Mouse (Mus musculus): ENCODE measurements around the gene Ltbr. TPM values are rescaled to one million over a fixed set of nuclear protein-coding genes. Genes with fewer than 3 reads are reported as not detected.
"Not testable (repeated sequence)": the region's sequence is repeated elsewhere in the genome, so short reads cannot be mapped to it uniquely, and the experiment has no call there.

Ltbr gene
- polyA plus RNA-seq, 1 experiment from 2014 or later = 20.6 TPM

DNA sequence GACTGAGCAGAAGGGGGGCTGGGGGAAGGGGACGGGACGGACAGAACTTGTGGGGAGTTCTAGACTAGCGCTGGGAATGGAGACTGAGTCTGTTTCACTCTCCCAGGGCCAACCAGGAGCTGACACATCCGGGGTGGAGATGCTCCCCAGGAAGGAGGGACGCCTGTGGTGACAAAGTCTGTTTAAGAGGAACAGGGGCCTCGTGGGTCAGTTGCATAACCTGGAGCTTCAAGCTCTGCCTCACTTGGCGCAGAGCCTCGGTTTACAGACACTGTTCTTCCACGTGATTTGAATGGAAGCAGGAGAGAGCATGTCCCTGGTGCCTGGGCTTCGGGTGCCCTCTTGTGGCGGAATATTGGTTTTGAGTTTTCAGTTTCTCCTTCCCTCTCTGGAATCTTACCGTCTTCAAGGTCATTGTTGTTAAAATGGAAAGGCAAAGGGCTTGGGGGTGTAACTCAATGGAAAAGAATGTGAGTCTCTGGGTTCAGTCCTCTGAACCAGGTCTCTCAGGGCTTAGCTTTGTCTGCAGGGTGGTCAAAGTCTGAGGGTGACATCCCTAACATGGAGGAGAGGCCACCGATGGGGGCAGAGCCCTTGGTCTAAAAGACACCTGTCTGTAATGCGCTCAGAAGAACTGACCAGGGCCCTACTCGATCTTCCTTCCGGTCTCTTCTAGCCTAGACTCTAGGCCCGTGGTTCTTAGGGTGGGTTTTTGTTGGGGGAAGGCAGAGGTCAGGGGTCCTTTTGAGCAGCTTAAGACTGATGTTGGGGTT is 42.0 kb downstream of the Ltbr start:
- H3K27ac ChIP-seq (replicated peaks) = peak overlapping the region; percentile 38; the same call in 1 of the 2 replicates
- H3K36me3 ChIP-seq (replicated peaks) = no peaks in the 10 kb centered on the region
- ATAC-seq (ENCODE audit: insufficient read depth) = peak; percentile 83
- H3K4me3 ChIP-seq (replicated peaks) = peak overlapping the region; percentile 19; the same call in 1 of the 2 replicates
- H3K4me1 ChIP-seq (replicated peaks) = peaks cover 15% of the 10 kb centered on the region
- no peaks in the 10 kb centered on the region for H3K9me3 ChIP-seq (replicated peaks)
- no peaks in the 10 kb centered on the region for H3K27me3 ChIP-seq
- no peak overlapping the region for H3K9ac ChIP-seq
- WGBS (ENCODE audit: insufficient replicate concordance) = 11% methylated on average over 17 of the region's 17 CpGs
- H3K4me2 ChIP-seq = peak overlapping the region; percentile 43

DNA sequence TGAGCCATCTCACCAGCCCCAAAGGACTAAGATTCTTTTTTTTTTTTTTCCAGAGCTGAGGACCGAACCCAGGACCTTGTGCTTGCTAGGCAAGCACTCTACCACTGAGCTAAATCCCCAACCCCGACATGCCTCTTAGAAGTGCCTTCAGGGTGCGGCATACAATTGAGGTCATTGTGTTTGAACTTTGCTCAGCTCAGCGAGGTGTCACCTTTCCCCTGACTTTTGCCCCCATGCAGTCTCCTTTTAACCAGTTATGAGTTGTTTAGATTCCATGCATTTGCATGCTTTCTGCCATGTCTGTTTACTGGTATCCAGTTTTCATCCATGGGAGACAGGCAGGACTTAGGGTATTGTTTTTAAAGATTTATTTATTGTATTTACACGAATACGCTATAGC is 44.9 kb downstream of the Ltbr start:
- H3K4me1 ChIP-seq (replicated peaks) = peaks cover 15% of the 10 kb centered on the region
- no peaks in the 10 kb centered on the region for H3K9me3 ChIP-seq (replicated peaks)
- H3K27me3 ChIP-seq = no peaks in the 10 kb centered on the region
- no peak overlapping the region for H3K4me3 ChIP-seq (replicated peaks)
- 60% methylated on average over 6 of the region's 6 CpGs for WGBS (ENCODE audit: insufficient replicate concordance)
- H3K9ac ChIP-seq = no peak overlapping the region
- no peaks in the 10 kb centered on the region for H3K36me3 ChIP-seq (replicated peaks)
- ATAC-seq (ENCODE audit: insufficient read depth) = no peak
- no peak overlapping the region for H3K27ac ChIP-seq (replicated peaks)
- no peak overlapping the region for H3K4me2 ChIP-seq

DNA sequence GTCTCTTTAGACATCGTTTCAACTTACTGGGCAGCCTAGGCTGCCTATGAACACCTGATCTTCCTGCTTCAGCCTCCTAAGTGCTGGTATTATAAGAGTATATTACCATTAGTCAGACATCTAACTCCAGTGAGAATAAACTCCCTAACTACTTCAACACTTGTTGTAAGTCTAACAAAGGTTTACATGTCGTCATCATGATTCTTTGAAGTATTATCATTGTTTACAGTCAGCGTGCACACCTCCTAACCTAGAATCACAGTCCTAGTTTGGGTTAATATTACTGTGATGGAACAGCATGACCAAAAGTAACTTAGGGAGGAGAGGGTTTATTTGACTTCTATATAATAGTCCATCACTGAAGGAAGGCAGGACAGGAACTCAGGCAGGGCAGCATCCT is 46.2 kb downstream of the Ltbr start:
- ATAC-seq (ENCODE audit: insufficient read depth) = no peak
- no peaks in the 10 kb centered on the region for H3K9me3 ChIP-seq (replicated peaks)
- H3K4me1 ChIP-seq (replicated peaks) = peaks cover 15% of the 10 kb centered on the region
- 64% methylated on average over 3 of the region's 3 CpGs for WGBS (ENCODE audit: insufficient replicate concordance)
- no peak overlapping the region for H3K4me2 ChIP-seq
- no peak overlapping the region for H3K4me3 ChIP-seq (replicated peaks)
- no peaks in the 10 kb centered on the region for H3K27me3 ChIP-seq
- H3K27ac ChIP-seq (replicated peaks) = no peak overlapping the region
- H3K9ac ChIP-seq = no peak overlapping the region
- no peaks in the 10 kb centered on the region for H3K36me3 ChIP-seq (replicated peaks)

DNA sequence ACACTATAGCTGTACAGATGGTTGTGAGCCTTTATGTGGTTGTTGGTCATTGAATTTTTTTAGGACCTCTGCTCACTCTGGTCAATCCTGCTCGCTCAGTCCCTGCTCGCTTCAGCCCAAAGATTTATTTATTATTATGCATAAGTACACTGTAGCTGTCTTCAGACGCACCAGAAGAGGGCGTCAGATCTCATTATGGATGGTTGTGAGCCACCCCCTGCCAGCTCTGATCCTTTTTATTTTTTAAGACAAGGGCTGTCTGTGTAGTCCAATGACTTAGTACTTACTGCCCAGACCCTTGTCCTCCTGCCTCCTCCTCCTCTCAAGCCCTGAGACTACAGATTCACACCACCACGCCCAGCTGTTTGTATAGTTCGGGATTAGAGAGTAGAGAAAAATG is 47.1 kb downstream of the Ltbr start:
- H3K27ac ChIP-seq (replicated peaks); H3K9me3 ChIP-seq (replicated peaks); H3K9ac ChIP-seq; H3K27me3 ChIP-seq; H3K36me3 ChIP-seq (replicated peaks); H3K4me2 ChIP-seq; ATAC-seq (ENCODE audit: insufficient read depth); H3K4me3 ChIP-seq (replicated peaks): not testable (repeated sequence)
- H3K4me1 ChIP-seq (replicated peaks) = peaks cover 10% of the 10 kb centered on the region
- WGBS (ENCODE audit: insufficient replicate concordance) = 59% methylated on average over 6 of the region's 6 CpGs

DNA sequence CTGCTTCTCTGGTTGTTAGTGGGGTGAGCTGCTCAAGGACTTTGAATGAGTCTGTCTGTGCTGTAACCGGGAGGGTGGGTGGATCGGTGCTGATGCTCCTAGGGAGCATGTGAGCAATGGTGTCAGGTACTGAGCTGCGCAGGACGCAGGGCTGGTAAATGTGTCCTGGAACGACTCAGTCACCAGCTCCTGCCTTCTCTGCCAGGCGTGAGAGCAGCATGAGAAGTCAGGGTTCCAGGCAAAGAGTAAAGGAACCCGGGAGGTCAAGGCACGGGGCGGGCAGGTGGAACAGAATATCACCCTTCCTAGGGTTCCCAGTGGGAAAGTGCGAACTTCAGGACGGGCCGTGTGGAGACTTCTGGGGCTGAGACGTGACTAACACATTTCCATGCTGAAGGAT is 47.6 kb downstream of the Ltbr start:
- Histone ChIP-seq H3K9ac (no peak overlapping the region), H3K36me3 (replicated peaks) (no peaks in the 10 kb centered on the region), H3K4me3 (replicated peaks) (no peak overlapping the region), H3K9me3 (replicated peaks) (no peaks in the 10 kb centered on the region), H3K4me1 (replicated peaks) (peaks cover 5% of the 10 kb centered on the region; the same call in 1 of the 2 replicates), H3K4me2 (no peak overlapping the region), H3K27me3 (no peaks in the 10 kb centered on the region), H3K27ac (replicated peaks) (no peak overlapping the region)
- ATAC-seq (ENCODE audit: insufficient read depth) = no peak
- 65% methylated on average over 13 of the region's 13 CpGs for WGBS (ENCODE audit: insufficient replicate concordance)

DNA sequence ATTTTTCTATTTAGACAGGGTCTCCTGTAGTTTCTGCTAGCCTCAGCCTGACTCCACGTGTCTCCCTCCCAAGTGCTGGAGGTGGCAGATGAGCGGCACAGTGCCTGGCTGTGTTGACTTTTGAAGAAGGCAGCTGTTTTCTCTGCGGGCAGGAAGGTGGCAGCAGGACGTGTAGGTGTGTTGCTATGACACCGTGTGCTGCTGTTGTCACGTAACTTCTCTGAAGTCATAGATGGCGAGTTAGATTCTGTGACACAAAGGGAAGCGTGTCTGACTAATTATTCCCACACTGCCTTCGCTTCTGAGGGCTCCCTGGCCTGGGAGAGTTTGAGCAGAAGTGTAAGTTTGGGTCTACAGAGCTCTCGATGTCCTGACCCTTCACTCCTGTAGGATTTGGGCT is 48.4 kb downstream of the Ltbr start:
- Histone ChIP-seq H3K9ac (no peak overlapping the region), H3K9me3 (replicated peaks) (no peaks in the 10 kb centered on the region), H3K27me3 (no peaks in the 10 kb centered on the region), H3K4me1 (replicated peaks) (no peaks in the 10 kb centered on the region), H3K4me3 (replicated peaks) (no peak overlapping the region), H3K27ac (replicated peaks) (no peak overlapping the region), H3K36me3 (replicated peaks) (no peaks in the 10 kb centered on the region), H3K4me2 (no peak overlapping the region)
- no peak for ATAC-seq (ENCODE audit: insufficient read depth)
- 42% methylated on average over 10 of the region's 10 CpGs for WGBS (ENCODE audit: insufficient replicate concordance)

DNA sequence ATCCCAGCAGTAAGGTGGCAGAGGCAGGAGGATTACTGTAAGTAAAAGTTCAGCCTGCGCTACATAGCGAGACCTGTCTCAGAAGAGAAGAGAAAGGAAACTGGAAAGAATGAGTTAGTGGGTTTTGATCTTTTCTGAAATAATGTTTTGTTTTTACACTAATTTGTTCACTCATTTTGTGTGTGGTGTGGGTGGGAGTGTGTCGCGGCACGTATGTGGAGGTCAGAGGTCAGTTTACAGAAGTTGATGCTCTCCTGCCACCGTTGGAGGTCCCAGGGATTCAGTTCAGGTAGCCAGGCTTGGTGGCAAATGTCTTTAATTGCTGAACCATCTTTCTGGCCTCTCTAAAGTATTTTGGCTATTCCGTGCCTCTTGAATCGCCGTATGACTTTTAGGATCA is 49.5 kb downstream of the Ltbr start:
- Histone ChIP-seq H3K9me3 (replicated peaks) (no peaks in the 10 kb centered on the region), H3K4me1 (replicated peaks) (no peaks in the 10 kb centered on the region), H3K4me2 (no peak overlapping the region), H3K27me3 (no peaks in the 10 kb centered on the region), H3K9ac (no peak overlapping the region), H3K27ac (replicated peaks) (no peak overlapping the region), H3K36me3 (replicated peaks) (no peaks in the 10 kb centered on the region), H3K4me3 (replicated peaks) (no peak overlapping the region)
- 72% methylated on average over 9 of the region's 9 CpGs for WGBS (ENCODE audit: insufficient replicate concordance)
- no peak for ATAC-seq (ENCODE audit: insufficient read depth)

DNA sequence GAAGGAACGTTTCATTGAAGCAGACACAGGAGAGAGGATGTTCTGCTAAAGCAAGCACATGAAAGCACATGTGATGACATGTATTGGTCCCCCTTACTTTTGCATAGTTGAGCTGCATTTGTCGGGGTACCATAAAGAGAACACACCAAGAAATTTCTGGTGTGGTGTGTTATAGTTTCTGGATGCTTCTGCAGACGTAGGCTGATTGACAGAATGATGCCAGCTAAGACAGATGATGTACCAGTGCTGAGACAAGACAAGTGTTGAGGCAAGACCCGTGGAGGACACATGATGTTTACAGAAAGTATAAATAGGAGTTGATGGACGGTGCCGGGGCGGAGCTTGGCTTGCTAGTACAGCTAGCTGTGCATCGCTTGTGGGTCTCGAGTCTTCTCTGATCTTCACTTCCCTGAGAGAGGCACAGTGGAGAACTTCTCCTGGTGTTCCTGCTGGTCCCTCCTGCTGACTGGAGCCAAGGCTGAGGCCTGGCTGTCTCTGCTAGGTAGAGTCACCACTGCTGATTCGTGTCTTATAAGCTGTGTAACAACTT is 53.6 kb downstream of the Ltbr start:
- 63% methylated on average over 10 of the region's 10 CpGs for WGBS (ENCODE audit: insufficient replicate concordance)
- no peak for ATAC-seq (ENCODE audit: insufficient read depth)
- H3K4me1 ChIP-seq (replicated peaks) = no peaks in the 10 kb centered on the region

More for the DNA sequence above, 53.6 kb downstream of the Ltbr start:
- H3K4me3 ChIP-seq (replicated peaks) = no peak overlapping the region
- H3K9me3 ChIP-seq (replicated peaks) = no peaks in the 10 kb centered on the region
- H3K9ac ChIP-seq = no peak overlapping the region
- H3K36me3 ChIP-seq (replicated peaks) = no peaks in the 10 kb centered on the region
- H3K27me3 ChIP-seq = no peaks in the 10 kb centered on the region
- H3K27ac ChIP-seq (replicated peaks) = no peak overlapping the region
- H3K4me2 ChIP-seq = no peak overlapping the region

Other genes starting within 250 kb of the Ltbr start
- 1.3 TPM in 2 replicates for gene Lpar5, start 246.0 kb downstream of the Ltbr start, polyA plus RNA-seq (2015; fragmentation: Nextera tagmentation; extraction: Ambion mirVana)
- gene Chd4, start 217.9 kb downstream of the Ltbr start, polyA plus RNA-seq (2015; fragmentation: Nextera tagmentation; extraction: Ambion mirVana) = 22.6 TPM in 2 replicates
- gene Nop2, start 182.0 kb downstream of the Ltbr start, polyA plus RNA-seq (2015; fragmentation: Nextera tagmentation; extraction: Ambion mirVana) = 32.1 and 33.5 TPM in 2 replicates
- 4.3 and 5.2 TPM in 2 replicates for gene Iffo1, start 168.6 kb downstream of the Ltbr start, polyA plus RNA-seq (2015; fragmentation: Nextera tagmentation; extraction: Ambion mirVana)
- gene Gapdh, start 147.4 kb downstream of the Ltbr start, polyA plus RNA-seq (2015; fragmentation: Nextera tagmentation; extraction: Ambion mirVana) = 1,016 and 1,025 TPM in 2 replicates
- 93.2 and 109 TPM in 2 replicates for gene Ncapd2, start 122.2 kb downstream of the Ltbr start, polyA plus RNA-seq (2015; fragmentation: Nextera tagmentation; extraction: Ambion mirVana)
- gene Mrpl51, start 122.1 kb downstream of the Ltbr start, polyA plus RNA-seq (2015; fragmentation: Nextera tagmentation; extraction: Ambion mirVana) = 145 and 160 TPM in 2 replicates
- 1.8 and 1.9 TPM in 2 replicates for gene Vamp1, start 98.3 kb downstream of the Ltbr start, polyA plus RNA-seq (2015; fragmentation: Nextera tagmentation; extraction: Ambion mirVana)
- gene Tapbpl, start 82.0 kb downstream of the Ltbr start, polyA plus RNA-seq (2015; fragmentation: Nextera tagmentation; extraction: Ambion mirVana) = 8.4 and 9.0 TPM in 2 replicates
- 1.3 and 1.6 TPM in 2 replicates for gene Cd27, start 76.9 kb downstream of the Ltbr start, polyA plus RNA-seq (2015; fragmentation: Nextera tagmentation; extraction: Ambion mirVana)
- gene Tuba3a, start 27.8 kb downstream of the Ltbr start, polyA plus RNA-seq (2015; fragmentation: Nextera tagmentation; extraction: Ambion mirVana) = not detected in 2 replicates
- 0.64 and 0.79 TPM in 2 replicates for gene Scnn1a, start 6.8 kb upstream of the Ltbr start, polyA plus RNA-seq (2015; fragmentation: Nextera tagmentation; extraction: Ambion mirVana)
- 29.4 and 31.0 TPM in 2 replicates for gene Tnfrsf1a, start 35.5 kb upstream of the Ltbr start, polyA plus RNA-seq (2015; fragmentation: Nextera tagmentation; extraction: Ambion mirVana)
- gene Plekhg6, start 66.9 kb upstream of the Ltbr start, polyA plus RNA-seq (2015; fragmentation: Nextera tagmentation; extraction: Ambion mirVana) = 0.70 and 0.86 TPM in 2 replicates
- 121 and 141 TPM in 2 replicates for gene Cd9, start 180.9 kb upstream of the Ltbr start, polyA plus RNA-seq (2015; fragmentation: Nextera tagmentation; extraction: Ambion mirVana)
- gene Vwf, start 232.9 kb upstream of the Ltbr start, polyA plus RNA-seq (2015; fragmentation: Nextera tagmentation; extraction: Ambion mirVana) = 8.5 and 11.9 TPM in 2 replicates